Mouse (Mus musculus): Measurements from ENCODE around the gene Frem3.

Gene Frem3

DNA sequence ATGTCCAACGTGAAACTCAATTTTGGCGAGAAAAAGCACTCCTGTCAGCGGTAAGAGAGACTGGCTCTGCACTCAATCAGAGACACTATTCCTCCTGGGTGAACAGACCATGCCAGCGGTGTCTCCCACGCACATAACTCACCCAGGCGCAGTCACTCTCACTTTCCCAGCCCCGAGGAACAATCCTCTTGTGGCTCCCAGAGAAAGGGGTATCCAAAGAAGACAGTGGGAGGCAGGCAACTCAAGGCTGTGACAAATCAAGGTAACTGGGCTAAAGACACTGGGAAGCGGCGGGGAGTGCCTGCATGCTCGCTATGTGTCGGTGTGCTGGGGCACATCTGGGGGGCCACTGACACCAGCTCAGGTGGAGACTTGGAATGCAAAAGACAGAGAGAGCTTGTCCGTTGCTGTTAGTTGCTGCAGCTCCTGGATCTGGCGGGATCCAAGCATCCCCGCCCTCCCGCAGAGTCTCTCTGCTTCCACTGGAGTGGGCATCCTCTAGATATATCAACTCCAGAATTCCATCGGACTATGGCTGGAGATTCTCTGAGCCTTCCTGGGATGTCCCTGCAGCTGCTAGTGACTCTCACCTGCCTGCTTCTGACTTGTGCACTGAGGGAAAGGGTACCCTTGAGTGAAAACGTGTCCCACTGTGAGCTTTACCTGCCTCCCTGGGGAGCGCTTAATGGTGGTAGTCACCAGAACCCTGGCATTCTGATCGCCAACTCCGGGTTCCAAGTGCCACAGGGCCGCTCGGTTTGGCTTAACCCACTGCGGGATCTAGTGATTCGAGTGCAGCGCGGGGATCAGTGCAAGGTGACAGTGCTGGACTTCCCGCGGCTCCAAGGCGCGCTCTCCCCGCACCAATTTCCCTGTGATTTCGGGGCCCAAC is at the start of gene Frem3:
Frem3 (plus strand) TSS at position 532 of the 892 bp plus-strand sequence.
- in situ Hi-C loops (cut with MboI; ENCODE audit: unreplicated experiment in 2 of 2) = no loop called here

DNA sequence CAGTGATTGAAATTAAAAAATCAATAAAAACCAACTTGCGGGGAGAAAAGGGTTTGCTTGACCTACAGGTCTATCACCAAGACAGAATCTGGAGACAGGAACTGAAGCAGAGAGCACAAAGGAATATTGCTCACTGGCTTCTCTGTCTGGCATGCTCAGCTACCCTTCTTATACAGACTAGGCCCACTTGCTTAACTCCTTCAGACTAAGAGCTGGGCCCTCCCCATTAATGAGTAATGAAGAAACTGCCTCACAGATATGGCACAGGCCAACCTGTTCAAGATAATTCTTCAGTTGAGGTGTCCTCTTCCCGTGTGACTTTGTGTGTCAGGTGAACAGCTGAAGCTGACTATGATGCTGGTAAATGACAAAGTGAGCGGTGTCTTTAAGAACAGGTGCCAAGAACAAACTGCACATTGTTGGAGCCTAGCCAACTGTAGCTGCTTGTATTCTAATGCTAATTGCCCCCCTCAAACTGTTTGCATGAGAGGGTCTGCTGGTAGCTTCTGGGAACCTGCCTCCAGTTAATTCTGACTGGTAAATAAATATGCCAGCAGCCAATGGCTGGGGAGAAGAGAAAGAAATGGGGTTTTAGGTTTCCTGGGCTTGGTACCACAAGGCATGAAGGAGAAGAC is 46.6 kb upstream of the Frem3 start:
- in situ Hi-C loops (cut with MboI; ENCODE audit: unreplicated experiment in 2 of 2) = no loop called here

DNA sequence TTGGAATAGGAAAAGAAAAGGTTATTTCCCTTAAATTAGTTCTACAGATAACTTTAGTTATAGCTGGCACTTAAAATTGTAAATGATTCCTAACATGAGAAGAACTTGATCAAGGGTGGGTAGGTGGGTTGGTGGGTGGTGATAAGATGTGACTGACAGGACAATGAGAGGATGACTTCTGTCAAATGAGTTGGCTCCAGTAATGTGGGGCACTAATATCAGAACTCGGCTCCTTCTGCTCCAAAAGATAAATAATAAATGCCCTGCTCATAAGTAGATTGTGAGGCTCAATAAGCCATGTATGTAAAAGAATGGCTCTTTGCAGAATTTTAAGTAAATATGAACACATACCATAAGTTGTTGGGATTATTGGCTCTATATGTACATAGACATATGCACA is 43.4 kb upstream of the Frem3 start:
- in situ Hi-C loops (cut with MboI; ENCODE audit: unreplicated experiment in 2 of 2) = no loop called here

DNA sequence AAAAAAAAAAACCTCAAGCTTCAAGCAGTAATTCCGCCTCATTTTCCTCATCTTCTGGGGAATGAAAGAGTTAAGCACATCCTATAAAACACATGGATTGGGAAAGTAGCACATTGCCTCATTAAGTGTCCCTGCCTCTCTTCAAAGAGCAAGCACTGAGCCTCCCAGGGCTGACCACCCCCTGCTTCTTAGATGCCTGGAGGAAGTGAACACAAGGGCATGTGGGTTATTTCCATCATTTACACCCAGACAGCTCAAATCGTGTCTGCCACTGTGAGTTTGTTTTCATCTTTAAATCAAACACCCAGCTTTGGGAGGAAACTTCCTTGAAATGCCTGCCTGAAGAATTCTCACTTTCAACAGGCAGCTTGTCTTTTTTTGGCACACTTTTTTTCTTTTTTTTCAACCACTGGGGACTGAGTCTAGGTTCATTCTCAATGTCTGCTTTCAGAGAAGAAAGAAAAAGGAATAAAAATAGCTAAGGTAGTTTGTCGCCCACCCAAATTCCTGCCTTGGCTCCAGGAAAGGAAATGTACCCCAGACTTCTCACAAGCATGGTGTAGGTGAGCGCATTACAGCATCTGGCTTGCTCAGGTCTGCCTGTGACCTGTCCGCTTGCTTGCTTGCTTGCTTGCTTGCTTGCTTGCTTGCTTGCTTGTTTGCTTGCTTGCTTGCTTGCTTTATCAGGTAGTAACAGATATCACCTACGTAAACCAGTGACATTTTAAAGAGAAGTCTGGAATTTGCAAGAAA is 42.5 kb upstream of the Frem3 start:
- in situ Hi-C loops (cut with MboI; ENCODE audit: unreplicated experiment in 2 of 2) = no loop called here

DNA sequence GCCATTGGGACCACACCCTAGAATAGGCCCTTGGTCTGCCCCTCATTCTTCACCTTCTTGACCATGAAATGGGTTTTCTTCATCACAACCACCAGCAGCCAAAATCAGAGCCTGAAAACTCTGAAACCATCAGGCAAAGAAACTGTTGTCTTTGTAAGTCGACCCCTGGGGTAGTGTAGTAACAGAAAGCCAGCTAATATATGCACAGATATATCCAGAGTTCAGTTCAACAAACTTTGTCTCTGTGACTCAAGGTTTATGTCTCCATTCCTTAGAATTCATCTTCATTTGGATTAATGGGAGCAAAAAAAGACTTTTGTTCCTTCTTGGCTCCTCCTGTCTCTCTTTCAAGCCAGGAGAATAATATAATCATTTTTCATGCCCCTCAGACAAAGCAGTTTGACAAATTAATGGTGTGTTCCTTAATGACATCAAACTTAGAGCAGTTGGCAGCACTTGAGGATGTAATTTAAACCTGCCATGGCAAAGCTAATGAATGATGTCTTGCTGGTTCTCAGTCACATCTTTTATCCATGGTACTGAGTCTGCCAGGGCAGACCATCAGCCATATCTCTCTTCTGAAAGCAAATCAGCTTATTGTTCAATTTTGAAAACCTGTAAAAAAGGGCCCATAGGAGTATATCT is 38.3 kb upstream of the Frem3 start:
- in situ Hi-C loops (cut with MboI; ENCODE audit: unreplicated experiment in 2 of 2) = no loop called here

DNA sequence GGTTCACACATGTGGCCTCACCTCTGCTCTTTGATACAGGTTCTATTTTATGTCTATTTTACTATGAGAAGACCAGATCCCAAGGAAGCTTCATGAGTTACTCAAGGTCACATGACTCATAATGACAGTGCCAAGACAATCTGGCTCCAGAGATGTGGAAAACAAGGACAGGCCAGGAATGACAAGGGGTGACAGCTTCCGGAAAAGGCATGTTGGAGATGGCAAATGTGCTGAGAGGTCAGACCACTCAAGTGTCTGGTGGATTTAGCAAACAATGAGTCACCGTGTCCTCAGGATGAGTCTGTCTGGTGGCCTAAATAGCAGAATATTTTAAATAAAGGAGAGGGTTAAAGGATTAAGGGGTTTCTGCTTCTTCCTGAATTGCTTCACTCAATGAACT is 33.8 kb upstream of the Frem3 start:
- in situ Hi-C loops (cut with MboI; ENCODE audit: unreplicated experiment in 2 of 2) = no loop called here

DNA sequence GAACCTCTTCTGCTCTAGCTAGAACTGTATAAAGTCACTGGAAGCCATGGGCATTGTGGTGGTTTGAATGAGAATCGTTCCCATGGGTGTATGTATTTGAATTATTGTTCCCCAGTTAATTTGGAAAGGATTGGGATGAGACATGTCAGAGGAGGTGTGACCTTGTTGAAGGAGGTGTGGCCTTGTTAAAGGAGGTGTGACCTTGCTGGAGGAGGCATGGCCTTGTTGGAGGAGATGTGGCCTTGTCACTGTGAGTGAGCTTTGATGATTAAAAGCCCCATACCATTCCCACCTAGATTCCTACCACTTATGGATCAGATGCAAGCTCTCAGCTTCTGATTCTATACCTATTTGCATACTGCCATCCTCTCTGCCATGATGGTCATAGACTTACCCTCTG is 31.8 kb upstream of the Frem3 start:
- in situ Hi-C loops (cut with MboI; ENCODE audit: unreplicated experiment in 2 of 2) = no loop called here

GRCm38 (mm10) chr8:80592626-80593025 is 18.3 kb upstream of the Frem3 start:
- in situ Hi-C loops (cut with MboI; ENCODE audit: unreplicated experiment in 2 of 2) = no loop called here

- in situ Hi-C loops (cut with MboI; ENCODE audit: unreplicated experiment in 2 of 2) = no loop called here
Measured at GRCm38 (mm10) chr8:80600600-80601170, 10.2 kb upstream of the Frem3 start.

GRCm38 (mm10) chr8:80601886-80602285 is 9.0 kb upstream of the Frem3 start:
- in situ Hi-C loops (cut with MboI; ENCODE audit: unreplicated experiment in 2 of 2) = no loop called here

DNA sequence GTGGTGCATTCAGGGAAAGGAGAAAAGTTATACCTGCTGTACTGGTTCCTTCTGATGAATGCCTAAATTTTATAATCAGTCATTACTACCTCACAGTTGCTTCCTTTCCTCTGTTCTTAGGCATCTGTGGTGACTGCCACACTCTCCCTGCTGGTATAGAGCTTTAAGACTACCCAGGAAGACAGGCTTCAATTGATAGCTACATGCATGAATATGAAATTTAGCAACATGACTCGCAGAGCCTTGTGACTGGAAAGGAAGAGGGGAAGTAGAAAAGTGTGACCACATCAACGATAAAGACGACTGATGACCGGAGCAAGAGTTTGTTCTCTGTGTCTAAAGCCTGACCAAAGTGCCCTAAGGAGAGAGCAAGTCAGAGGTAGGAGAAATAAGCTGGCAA is 3.8 kb upstream of the Frem3 start:
- in situ Hi-C loops (cut with MboI; ENCODE audit: unreplicated experiment in 2 of 2) = no loop called here

DNA sequence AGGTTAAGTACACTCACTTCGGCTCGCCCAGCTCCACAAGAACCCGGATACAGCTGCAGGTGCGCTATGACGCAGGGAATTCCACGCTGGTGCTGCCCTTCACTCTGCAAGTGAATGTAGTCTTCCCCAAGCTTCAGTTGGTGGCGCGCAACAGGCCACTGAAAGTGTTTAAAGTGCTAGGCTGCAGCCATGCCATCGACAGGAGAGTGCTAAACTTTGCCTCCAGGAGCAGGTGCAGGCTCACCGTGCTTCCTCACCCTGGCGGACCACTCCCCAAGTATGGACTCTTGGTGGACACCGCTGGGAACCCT is 516 bp downstream of the Frem3 start:
- in situ Hi-C loops (cut with MboI; ENCODE audit: unreplicated experiment in 2 of 2) = no loop called here

- in situ Hi-C loops (cut with MboI; ENCODE audit: unreplicated experiment in 2 of 2) = no loop called here
Measured at GRCm38 (mm10) chr8:80619787-80620186, 8.9 kb downstream of the Frem3 start.

DNA sequence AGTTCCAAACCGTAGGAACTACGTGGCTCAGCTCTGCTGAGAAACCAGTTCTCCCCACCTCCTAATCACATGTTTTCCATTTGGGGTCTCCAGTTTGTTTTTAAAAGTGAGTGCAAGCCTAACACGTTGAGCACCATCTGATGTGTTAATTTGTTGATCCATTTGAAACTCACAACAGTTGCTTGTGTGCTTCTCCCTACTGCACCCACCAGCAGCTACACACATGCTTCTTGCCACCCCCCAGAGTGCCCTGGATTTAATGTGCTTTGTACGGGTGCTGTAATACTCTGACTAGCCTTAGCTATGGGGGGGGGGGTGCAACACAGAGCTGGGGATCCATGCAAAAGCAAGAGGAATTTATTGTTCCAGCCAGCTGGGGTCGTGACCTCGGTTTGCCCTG is 36.5 kb downstream of the Frem3 start:
- in situ Hi-C loops (cut with MboI; ENCODE audit: unreplicated experiment in 2 of 2) = no loop called here

DNA sequence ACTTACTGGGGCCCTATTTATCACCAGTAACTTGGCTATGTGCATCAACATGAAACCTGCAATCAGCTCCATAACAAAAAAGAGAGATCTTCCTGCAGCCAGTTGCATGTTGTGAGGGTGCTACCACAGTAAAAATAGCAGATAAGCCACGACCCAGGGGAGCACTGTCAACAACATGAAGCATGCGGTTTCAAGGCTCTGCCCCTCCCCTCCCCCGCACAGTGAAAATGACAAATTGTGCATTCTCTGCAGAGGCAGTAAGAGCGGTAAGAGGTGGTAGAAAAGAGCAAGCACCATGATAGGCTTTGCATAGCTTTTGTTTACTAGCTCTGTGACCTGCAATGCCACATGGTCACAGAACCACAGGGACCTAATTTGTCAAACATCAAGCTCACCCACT is 46.8 kb downstream of the Frem3 start:
- in situ Hi-C loops (cut with MboI; ENCODE audit: unreplicated experiment in 2 of 2) = no loop called here

- in situ Hi-C loops (cut with MboI; ENCODE audit: unreplicated experiment in 2 of 2) = no loop called here
Measured at GRCm38 (mm10) chr8:80661055-80661454, 50.2 kb downstream of the Frem3 start.

GRCm38 (mm10) chr8:80663476-80663875 is 52.6 kb downstream of the Frem3 start:
- in situ Hi-C loops (cut with MboI; ENCODE audit: unreplicated experiment in 2 of 2) = no loop called here

DNA sequence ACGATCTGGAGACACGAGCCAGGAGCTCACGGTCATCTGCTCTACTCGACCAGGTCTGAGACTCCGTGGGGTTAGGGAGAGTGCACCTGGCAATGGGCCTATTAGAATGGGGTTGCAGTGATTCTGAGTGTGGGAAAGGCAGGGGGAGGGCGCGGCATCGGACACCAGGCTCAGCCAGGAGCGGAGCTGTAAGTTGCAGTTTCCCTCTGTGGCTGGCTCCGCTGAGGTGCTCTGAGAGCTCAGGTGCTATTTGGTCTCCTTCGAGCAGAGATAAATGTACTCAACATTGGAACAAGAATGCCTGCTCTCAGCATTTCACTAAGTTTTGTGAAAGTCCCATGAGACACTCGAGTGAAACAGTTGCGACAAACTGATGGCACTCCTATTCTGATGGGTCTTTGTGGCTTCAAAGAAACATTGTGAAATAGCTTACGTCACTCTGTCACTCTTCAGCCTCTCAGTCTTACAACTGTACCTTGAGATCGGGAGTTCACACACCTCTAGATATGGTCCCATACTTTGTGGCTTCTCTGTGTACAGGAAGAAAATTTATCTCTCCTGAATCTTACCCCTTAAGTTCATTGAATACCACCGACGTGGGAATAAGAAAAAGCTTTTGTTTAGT is 58.5 kb downstream of the Frem3 start:
- in situ Hi-C loops (cut with MboI; ENCODE audit: unreplicated experiment in 2 of 2) = no loop called here

- in situ Hi-C loops (cut with MboI; ENCODE audit: unreplicated experiment in 2 of 2) = loop anchor here (5.0 to 25.0 kb wide), 5 partner anchors 185 to 1370 kb away; partner anchors contain the start of gene Gypa (in 1 of the 2)
Measured at GRCm38 (mm10) chr8:80682594-80682993, 71.7 kb downstream of the Frem3 start.

DNA sequence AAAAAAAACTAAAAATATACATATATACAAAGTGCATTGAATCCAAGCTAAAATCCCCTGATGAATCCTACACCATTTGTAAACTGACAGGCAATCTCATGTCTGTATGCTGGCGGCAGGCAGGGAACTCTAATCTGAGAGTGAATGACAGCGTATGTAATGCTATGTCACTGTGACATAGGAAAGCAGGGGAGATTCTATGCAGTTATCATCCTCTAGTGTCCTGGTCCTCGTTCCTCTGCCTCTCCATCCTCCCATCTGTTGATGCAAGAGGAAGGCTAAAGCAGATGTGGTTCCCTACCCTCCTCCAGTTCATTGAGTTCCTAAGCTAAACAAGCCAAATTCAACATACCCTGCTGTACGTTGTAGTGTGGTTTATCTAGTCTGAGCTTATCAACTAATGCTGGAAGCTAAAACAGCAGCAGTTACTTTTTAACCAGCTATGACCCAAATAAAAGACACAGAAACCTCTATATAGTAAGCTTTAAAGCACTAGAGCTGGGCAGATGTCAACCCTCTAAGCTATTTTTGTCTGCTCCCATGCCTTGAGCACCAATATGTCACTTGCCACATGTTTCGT is 73.0 kb downstream of the Frem3 start:
- in situ Hi-C loops (cut with MboI; ENCODE audit: unreplicated experiment in 2 of 2) = loop anchor here (5.0 to 25.0 kb wide), 5 partner anchors 187 to 1372 kb away; partner anchors contain the start of gene Gypa (in 1 of the 2)

All from v-Abl transformed pro-B cells (cell line).